Mouse (Mus musculus): ENCODE measurements around the gene Reep6. TPM values are rescaled to one million over a fixed set of nuclear protein-coding genes. Genes with fewer than 3 reads are reported as not detected.

Gene Reep6
- polyA plus RNA-seq (2015; fragmentation: Nextera tagmentation; extraction: Ambion mirVana), result 13.8 and 14.2 TPM in 2 replicates

GRCm38 (mm10) chr10:80329273-80330081, at the start of gene Reep6, which contains the start of gene Pcsk4:
TSS of gene Reep6 (plus strand) at chr10:80329953.
TSS of gene Pcsk4 (minus strand) at chr10:80329498.
- Histone ChIP-seq H3K4me1 (peaks cover 30% of the 10 kb centered on the region), H3K9me3 (no peaks in the 10 kb centered on the region), H3K36me3 (no peaks in the 10 kb centered on the region), H3K9ac (peak within 1 kb of the TSS; percentile 49), H3K4me3 (peak within 1 kb of the TSS; percentile 53), H3K27me3 (peaks cover 14% of the 10 kb centered on the region; the same call in 1 of the 2 replicates), H3K27ac (peak within 1 kb of the TSS; percentile 43; the same call in 1 of the 2 replicates), H3K4me2 (peak within 1 kb of the TSS; percentile 98)
- WGBS, result 5% methylated on average over 36 of the region's 36 CpGs
- ATAC-seq (ENCODE audit: borderline replicate concordance, extremely low read depth, low FRiP score, low TSS enrichment), result peak; percentile 95

DNA sequence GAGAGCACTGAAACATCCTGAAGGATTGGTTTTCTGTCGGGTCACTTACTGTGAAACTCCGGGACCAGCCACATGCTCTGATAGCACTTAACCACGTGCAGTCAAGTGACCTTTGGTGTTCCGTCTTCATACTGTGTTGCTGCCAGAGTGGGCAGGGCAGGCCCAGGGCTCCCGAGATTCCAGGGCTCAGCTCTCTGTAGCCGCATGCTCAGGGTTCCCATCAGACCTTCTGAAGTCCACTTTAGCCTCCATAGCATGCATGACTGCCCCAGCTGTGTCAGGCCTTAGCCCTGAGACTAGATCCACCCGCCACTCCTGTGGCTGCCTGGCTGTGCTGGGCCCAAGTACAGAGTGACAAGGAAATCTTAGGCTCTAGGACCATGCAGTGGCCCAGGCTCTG, 48.4 kb upstream of the Reep6 start:
- Histone ChIP-seq H3K27ac (peak overlapping the region; percentile 89), H3K4me2 (no peak overlapping the region), H3K36me3 (peaks cover 86% of the 10 kb centered on the region), H3K9me3 (no peaks in the 10 kb centered on the region), H3K4me3 (no peak overlapping the region), H3K4me1 (peaks cover 15% of the 10 kb centered on the region), H3K9ac (no peak overlapping the region), H3K27me3 (no peaks in the 10 kb centered on the region)
- WGBS, result 68% methylated on average over 7 of the region's 7 CpGs
- ATAC-seq (ENCODE audit: borderline replicate concordance, extremely low read depth, low FRiP score, low TSS enrichment), result no peak

- Histone ChIP-seq H3K36me3 (peaks cover 85% of the 10 kb centered on the region), H3K27ac (peak overlapping the region; percentile 89), H3K4me3 (no peak overlapping the region), H3K4me2 (no peak overlapping the region), H3K4me1 (peaks cover 15% of the 10 kb centered on the region), H3K9me3 (no peaks in the 10 kb centered on the region), H3K27me3 (no peaks in the 10 kb centered on the region), H3K9ac (no peak overlapping the region)
- WGBS, result 68% methylated on average over 8 of the region's 8 CpGs
- ATAC-seq (ENCODE audit: borderline replicate concordance, extremely low read depth, low FRiP score, low TSS enrichment), result peak; percentile 44; the same call in 1 of the 2 replicates
These were observed 47.8 kb upstream of the Reep6 start for GRCm38 (mm10) chr10:80281921-80282371.

DNA sequence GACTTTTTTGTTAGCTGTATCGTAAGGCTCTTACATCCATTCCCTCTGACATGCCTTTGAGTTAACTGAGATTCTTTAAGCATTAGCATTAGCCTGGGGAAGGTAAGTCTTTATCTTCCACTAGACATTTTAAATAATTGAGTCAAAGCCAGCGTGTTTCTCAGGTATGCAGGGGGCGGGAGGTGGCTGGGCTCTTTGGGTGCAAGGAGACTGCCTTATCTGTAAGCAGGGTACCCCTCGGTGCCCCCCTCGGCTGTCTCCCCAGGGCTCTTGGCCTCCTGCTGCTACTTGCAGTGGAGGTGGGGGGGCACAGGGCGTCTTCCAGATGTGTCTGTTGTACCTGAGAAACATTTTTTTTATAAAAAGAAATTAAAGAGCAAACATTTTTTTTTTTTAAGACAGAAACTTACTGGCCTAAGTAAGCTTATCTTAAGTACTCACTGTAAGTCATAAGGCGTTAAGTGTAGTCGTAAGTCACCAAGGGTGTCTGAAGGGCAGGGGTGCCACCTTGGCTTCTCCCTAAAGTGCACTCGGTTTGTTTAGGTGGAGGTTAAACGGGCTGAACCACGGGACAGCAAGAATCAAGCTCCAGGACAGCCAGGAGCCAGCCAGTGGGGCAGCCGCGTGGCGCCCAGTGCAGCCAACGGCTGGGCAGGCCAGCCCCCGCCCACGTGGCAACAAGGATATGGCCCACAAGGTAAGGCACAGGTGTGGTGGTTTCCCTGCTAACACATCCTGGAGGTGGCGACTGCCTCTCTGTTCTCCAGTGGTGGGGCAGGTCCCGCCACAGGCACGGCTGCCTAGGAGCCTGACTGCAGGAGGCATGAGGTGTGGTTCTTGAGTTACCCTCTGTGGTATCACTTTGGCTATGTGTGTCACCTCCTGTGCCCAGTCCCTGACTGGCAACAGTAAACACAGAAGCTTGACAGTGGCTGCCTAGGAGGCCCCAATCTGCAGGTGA, 47.0 kb upstream of the Reep6 start:
- Histone ChIP-seq H3K27ac (peak overlapping the region; percentile 89), H3K36me3 (peaks cover 83% of the 10 kb centered on the region), H3K4me3 (no peak overlapping the region), H3K27me3 (no peaks in the 10 kb centered on the region), H3K9ac (no peak overlapping the region), H3K9me3 (no peaks in the 10 kb centered on the region), H3K4me2 (no peak overlapping the region), H3K4me1 (peaks cover 15% of the 10 kb centered on the region)
- ATAC-seq (ENCODE audit: borderline replicate concordance, extremely low read depth, low FRiP score, low TSS enrichment), result 0 out of 2 replicates have a peak, but pooled peaks have one; percentile 8
- WGBS, result 63% methylated on average over 20 of the region's 20 CpGs

DNA sequence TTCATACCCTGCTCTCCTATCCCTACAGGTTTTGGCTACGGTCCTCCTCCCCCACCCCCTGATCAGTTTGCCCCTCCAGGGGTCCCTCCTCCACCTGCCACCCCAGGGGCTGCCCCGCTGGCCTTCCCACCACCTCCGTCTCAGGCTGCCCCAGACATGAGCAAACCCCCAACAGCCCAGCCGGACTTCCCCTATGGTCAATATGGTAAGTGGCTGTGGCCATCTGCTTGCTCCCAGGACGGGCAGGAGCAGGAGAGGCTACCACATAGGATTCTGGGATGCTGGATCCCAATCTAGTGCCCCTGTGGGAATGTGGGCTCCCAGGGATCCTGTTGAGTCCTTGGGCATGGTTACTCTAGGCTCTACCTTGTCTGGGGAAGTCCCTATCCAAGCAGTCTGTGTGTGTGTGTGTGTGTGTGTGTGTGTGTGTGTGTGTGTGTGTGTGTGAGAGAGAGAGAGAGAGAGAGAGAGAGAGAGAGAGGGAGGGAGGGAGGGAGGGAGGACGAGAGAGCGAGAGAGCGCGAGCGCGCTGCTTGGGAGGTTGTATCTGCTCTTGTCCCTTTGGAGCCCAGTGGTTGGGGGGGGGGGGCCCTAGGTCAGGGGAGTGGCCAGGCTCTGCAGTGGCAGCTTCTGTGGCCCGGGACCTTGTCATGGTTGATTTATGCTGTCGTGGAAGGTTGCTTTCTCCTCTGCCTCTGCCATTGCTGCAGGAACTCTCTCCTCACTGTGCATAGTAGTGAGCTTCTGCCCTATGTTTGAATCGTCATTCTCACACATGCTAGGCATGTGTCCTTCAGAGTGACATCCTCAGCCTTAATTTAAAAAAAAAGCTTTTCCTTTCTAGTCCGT, 44.3 kb upstream of the Reep6 start:
- Histone ChIP-seq H3K4me2 (no peak overlapping the region), H3K36me3 (peaks cover 68% of the 10 kb centered on the region), H3K9ac (no peak overlapping the region), H3K4me3 (no peak overlapping the region), H3K27ac (no peak overlapping the region), H3K4me1 (peaks cover 15% of the 10 kb centered on the region), H3K27me3 (no peaks in the 10 kb centered on the region), H3K9me3 (no peaks in the 10 kb centered on the region)
- ATAC-seq (ENCODE audit: borderline replicate concordance, extremely low read depth, low FRiP score, low TSS enrichment), result no peak
- WGBS, result 79% methylated on average over 13 of the region's 15 CpGs

GRCm38 (mm10) chr10:80288097-80288496, 41.7 kb upstream of the Reep6 start:
- H3K4me3 ChIP-seq, result no peak overlapping the region
- no peaks in the 10 kb centered on the region for H3K27me3 ChIP-seq
- no peak for ATAC-seq (ENCODE audit: borderline replicate concordance, extremely low read depth, low FRiP score, low TSS enrichment)
- no peaks in the 10 kb centered on the region for H3K9me3 ChIP-seq
- no peak overlapping the region for H3K27ac ChIP-seq
- H3K4me1 ChIP-seq, result no peaks in the 10 kb centered on the region
- H3K9ac ChIP-seq, result no peak overlapping the region
- peaks cover 51% of the 10 kb centered on the region for H3K36me3 ChIP-seq
- 91% methylated on average over 12 of the region's 12 CpGs for WGBS
- no peak overlapping the region for H3K4me2 ChIP-seq

- peaks cover 48% of the 10 kb centered on the region for H3K36me3 ChIP-seq
- ATAC-seq (ENCODE audit: borderline replicate concordance, extremely low read depth, low FRiP score, low TSS enrichment), result no peak
- H3K9me3 ChIP-seq, result no peaks in the 10 kb centered on the region
- no peak overlapping the region for H3K9ac ChIP-seq
- no peaks in the 10 kb centered on the region for H3K27me3 ChIP-seq
- H3K4me3 ChIP-seq, result no peak overlapping the region
- H3K4me1 ChIP-seq, result peaks cover 5% of the 10 kb centered on the region
- 62% methylated on average over 8 of the region's 8 CpGs for WGBS
- H3K27ac ChIP-seq, result no peak overlapping the region
- H3K4me2 ChIP-seq, result no peak overlapping the region
These were observed 41.1 kb upstream of the Reep6 start for GRCm38 (mm10) chr10:80288657-80289056.

DNA sequence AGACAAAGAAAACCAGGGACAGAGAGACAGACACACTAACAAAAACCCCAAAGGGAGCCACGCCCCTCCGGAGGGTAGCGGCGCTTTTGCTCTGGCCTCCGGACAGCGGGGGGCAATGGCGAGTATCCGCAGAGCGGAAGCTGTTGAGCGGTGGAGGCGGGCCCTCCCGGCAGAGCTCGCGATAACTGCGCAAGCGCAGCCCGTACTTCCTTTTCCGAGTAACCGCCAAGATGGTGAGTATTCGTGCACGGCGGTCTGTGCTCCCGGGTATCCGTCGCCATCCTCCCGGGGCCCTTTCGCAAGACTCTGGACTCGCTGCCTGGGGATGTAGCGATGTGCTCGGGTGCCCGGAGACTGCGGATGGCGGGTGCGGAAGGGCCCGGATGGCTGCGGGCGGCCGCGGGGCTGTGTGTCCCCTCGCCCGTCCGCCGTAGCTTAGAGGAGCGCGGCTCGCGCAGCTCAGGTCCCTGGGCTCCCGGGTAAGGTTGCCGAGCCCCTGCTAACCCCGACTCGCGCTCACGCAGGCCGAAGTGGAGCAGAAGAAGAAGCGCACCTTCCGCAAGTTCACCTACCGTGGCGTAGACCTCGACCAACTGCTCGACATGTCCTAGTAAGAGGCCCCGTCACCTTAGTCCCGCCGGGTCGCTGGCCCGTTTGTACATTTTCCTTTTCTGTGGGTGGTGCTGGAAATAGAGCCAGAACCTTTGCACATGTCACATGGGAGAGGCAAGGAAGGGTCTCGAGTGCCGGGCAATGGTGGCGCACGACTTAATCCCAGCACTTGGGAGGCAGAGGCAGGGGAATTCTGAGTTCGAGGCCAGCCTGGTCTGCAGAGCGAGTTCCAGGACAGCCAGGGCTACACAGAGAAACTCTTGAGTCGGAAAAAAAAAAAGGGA, 37.3 kb upstream of the Reep6 start, which contains the start of gene Rps15:
Gene Rps15 (plus strand): TSS at position 203 of the 896 bp plus-strand sequence.
- Histone ChIP-seq H3K9ac (peak within 1 kb of the TSS; percentile 94), H3K27ac (peak within 1 kb of the TSS; percentile 86), H3K9me3 (no peaks in the 10 kb centered on the region), H3K36me3 (peaks cover 27% of the 10 kb centered on the region), H3K4me2 (peak within 1 kb of the TSS; percentile 75), H3K4me3 (peak within 1 kb of the TSS; percentile 73), H3K27me3 (peaks cover 11% of the 10 kb centered on the region), H3K4me1 (peaks cover 27% of the 10 kb centered on the region)
- WGBS, result under 1% methylated on average over 72 of the region's 72 CpGs
- peak; percentile 90 for ATAC-seq (ENCODE audit: borderline replicate concordance, extremely low read depth, low FRiP score, low TSS enrichment)

DNA sequence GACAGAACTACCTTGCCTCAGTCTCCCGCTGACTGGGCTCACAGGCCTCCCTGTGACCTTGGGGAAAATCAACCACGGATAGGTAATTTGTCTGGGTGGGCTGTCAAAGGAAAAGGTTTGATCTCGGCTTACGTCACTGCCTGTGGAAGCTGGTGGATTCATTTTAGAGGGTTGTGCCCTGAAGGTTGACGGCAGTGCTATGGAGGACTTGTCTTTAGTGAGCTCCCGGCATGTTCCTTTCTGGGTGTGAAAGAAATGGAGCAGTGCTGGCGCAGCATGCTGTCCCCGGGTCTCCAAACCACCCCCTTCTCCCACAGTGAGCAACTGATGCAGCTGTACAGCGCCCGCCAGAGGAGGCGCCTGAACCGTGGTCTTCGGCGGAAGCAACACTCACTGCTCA, 36.4 kb upstream of the Reep6 start:
- H3K36me3 ChIP-seq, result peaks cover 21% of the 10 kb centered on the region
- peaks cover 20% of the 10 kb centered on the region for H3K27me3 ChIP-seq
- peak overlapping the region; percentile 94 for H3K9ac ChIP-seq
- no peak for ATAC-seq (ENCODE audit: borderline replicate concordance, extremely low read depth, low FRiP score, low TSS enrichment)
- H3K4me1 ChIP-seq, result peaks cover 27% of the 10 kb centered on the region
- WGBS, result 23% methylated on average over 14 of the region's 14 CpGs
- H3K27ac ChIP-seq, result peak overlapping the region; percentile 86
- H3K4me3 ChIP-seq, result peak overlapping the region; percentile 73
- H3K9me3 ChIP-seq, result no peaks in the 10 kb centered on the region
- H3K4me2 ChIP-seq, result peak overlapping the region; percentile 75

GRCm38 (mm10) chr10:80294311-80294710, 35.4 kb upstream of the Reep6 start:
- peaks cover 29% of the 10 kb centered on the region for H3K27me3 ChIP-seq
- H3K4me2 ChIP-seq, result no peak overlapping the region
- peaks cover 27% of the 10 kb centered on the region for H3K4me1 ChIP-seq
- no peak for ATAC-seq (ENCODE audit: borderline replicate concordance, extremely low read depth, low FRiP score, low TSS enrichment)
- H3K9me3 ChIP-seq, result no peaks in the 10 kb centered on the region
- H3K27ac ChIP-seq, result no peak overlapping the region
- no peak overlapping the region for H3K4me3 ChIP-seq
- H3K36me3 ChIP-seq, result peaks cover 14% of the 10 kb centered on the region
- H3K9ac ChIP-seq, result no peak overlapping the region
- WGBS, result 73% methylated on average over 4 of the region's 4 CpGs

Measured in lung, embryonic 15.5 days (tissue).